Mouse (Mus musculus) forebrain, embryonic 15.5 days (tissue): ENCODE data around the gene Snrpf. TPM values are rescaled to one million over a fixed set of nuclear protein-coding genes. Genes with fewer than 3 reads are reported as not detected.

Experiments
- ATAC-seq: fragments of 200-750 bp; cut with Nextera tagmentation; replicated peaks from 2 replicates; pipeline ENCODE4 v1.8.0; 2017; ENCODE audit warnings: mild to moderate bottlenecking, moderate TSS enrichment, moderate library complexity
- H3K27ac ChIP-seq: fragments of 300-500 bp; sonication (generic); replicated peaks from 2 replicates; pipeline ENCODE4 v1.5.1; 2015; ENCODE audit warnings: mild to moderate bottlenecking, inconsistent platforms
- H3K27me3 ChIP-seq: fragments of 300-500 bp; sonication (generic); 2 replicates; pipeline ENCODE4 v1.6.1; 2015; ENCODE audit warnings: inconsistent platforms
- H3K36me3 ChIP-seq: fragments of 300-500 bp; sonication (generic); 2 replicates; pipeline ENCODE4 v1.6.1; 2015; ENCODE audit warnings: mild to moderate bottlenecking, inconsistent platforms
- H3K4me1 ChIP-seq: fragments of 300-500 bp; sonication (generic); 2 replicates; pipeline ENCODE4 v1.6.1; 2015; ENCODE audit warnings: inconsistent platforms
- H3K4me2 ChIP-seq: fragments of 300-500 bp; sonication (generic); replicated peaks from 2 replicates; pipeline ENCODE4 v1.6.1; 2015; ENCODE audit warnings: mild to moderate bottlenecking, inconsistent platforms
- H3K4me3 ChIP-seq: fragments of 300-500 bp; sonication (generic); 2 replicates; pipeline ENCODE4 v1.5.1; 2015; ENCODE audit warnings: mild to moderate bottlenecking, inconsistent platforms
- H3K9ac ChIP-seq: fragments of 300-500 bp; sonication (generic); replicated peaks from 2 replicates; pipeline ENCODE4 v1.6.1; 2015; ENCODE audit warnings: mild to moderate bottlenecking, inconsistent platforms
- H3K9me3 ChIP-seq: fragments of 300-500 bp; sonication (generic); 2 replicates; pipeline ENCODE4 v1.6.1; 2016; ENCODE audit warnings: inconsistent platforms
- WGBS: fragments of 180-500 bp; shearing (Covaris S2); methylation state at CpG from one replicate; pipeline ENCODE4 v1.1.7; 2015; ENCODE audit warnings: mixed read lengths; 5-methylcytosine and 5-hydroxymethylcytosine counted together
- polyA plus RNA-seq: library from polyadenylated mRNA; unstranded; fragments of >200 nt; fragmentation: Nextera tagmentation; extraction: Ambion mirVana; gene quantifications from 2 replicates; pipeline ENCODE4 v1.2.1, GENCODE M21; 2015

Snrpf gene
- polyA plus RNA-seq, 1 experiment from 2014 or later = 97.2 TPM

DNA sequence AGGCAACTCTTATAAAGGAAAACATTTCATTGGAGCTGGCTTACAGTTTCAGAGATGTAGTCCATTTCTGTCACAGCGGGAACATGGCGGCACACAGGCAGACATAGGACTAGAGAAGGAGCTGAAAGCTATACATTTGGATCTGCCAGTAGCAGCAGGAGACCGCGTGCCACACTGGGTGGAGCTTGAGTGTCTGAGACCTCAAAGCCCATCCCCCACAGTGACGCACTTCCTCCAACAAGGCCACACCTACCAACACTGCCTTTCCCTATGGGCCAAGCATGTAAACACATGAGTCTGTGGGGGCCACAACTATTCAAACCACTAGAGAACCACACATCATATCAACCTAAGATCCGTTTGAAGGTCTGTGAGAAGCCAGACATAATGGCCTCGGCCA, 19.7 kb upstream of the Snrpf start:
- WGBS = 91% methylated on average over 7 of the region's 7 CpGs
- Histone ChIP-seq H3K4me3 (no peak overlapping the region), H3K9me3 (no peaks in the 10 kb centered on the region), H3K9ac (no peak overlapping the region), H3K4me2 (no peak overlapping the region), H3K27ac (no peak overlapping the region), H3K4me1 (no peaks in the 10 kb centered on the region), H3K36me3 (no peaks in the 10 kb centered on the region), H3K27me3 (no peaks in the 10 kb centered on the region)
- no peak for ATAC-seq

DNA sequence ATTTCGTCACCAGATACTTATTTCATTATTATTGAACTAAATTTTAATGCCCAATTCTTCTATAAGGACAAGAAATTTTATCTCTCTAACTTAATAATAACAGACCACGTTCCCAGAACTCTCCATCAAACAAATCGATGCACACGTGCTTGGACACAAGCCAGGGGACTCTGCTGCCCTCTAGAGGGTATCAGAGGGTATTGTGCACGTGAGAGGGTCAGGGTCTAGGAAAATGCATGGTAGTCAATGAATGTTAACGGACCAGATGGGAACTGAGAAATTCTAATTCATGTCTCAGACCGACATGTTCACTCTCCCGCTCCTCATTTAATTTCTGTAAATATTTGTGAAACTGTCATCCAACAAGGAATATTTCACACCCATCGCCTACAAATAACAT, 18.5 kb upstream of the Snrpf start:
- Histone ChIP-seq H3K4me1 (no peaks in the 10 kb centered on the region), H3K9ac (no peak overlapping the region), H3K36me3 (no peaks in the 10 kb centered on the region), H3K4me3 (no peak overlapping the region), H3K27me3 (no peaks in the 10 kb centered on the region), H3K9me3 (no peaks in the 10 kb centered on the region), H3K27ac (no peak overlapping the region), H3K4me2 (peak overlapping the region; percentile 10; the same call in 1 of the 2 replicates)
- ATAC-seq = 0 out of 2 replicates have a peak, but pooled peaks have one; percentile 29
- 43% methylated on average over 9 of the region's 9 CpGs for WGBS

DNA sequence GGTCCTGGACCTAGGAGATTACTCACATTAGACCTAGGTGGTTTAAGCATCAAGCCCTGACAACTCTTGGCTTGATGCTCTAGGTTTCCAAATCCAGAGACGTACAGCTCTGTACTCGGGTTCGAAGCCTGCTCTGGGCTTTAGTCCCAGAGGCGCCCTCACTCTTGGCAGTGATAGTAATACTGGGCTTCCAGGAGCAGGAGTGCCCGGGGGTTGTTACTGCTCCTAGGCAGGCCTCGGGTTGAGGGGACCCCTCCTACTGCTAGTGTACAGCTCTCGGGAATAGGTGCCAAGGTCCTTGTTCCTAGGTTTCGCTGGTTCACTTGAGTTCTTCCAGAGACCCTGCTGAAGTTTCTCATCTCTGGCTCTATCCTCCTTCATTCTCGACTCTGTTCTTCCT, 16.8 kb upstream of the Snrpf start:
- ATAC-seq = no peak
- no peak overlapping the region for H3K9ac ChIP-seq
- H3K4me2 ChIP-seq = no peak overlapping the region
- H3K27me3 ChIP-seq = no peaks in the 10 kb centered on the region
- WGBS = 85% methylated on average over 9 of the region's 9 CpGs
- no peak overlapping the region for H3K4me3 ChIP-seq
- H3K27ac ChIP-seq = no peak overlapping the region
- H3K4me1 ChIP-seq = no peaks in the 10 kb centered on the region
- no peaks in the 10 kb centered on the region for H3K9me3 ChIP-seq
- H3K36me3 ChIP-seq = no peaks in the 10 kb centered on the region

DNA sequence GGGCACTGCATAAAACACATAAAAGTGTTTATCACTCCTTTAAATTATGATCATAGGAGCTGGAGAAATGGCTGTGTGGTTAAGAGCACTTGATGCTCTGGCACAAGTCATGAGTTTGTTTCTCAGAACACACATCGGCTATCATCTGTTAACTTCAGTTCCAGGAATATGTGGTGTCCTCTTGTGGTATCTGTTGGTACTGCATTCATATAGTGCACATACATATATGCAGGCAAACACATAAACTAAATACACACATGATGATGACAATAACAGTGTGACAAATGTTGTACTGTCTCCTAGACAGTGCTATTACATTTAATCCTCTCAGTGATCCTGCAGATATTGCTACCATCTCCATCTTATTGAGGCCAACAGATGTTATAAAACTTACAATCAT, 13.8 kb upstream of the Snrpf start:
- 92% methylated on average over 1 of the region's 1 CpGs for WGBS

DNA sequence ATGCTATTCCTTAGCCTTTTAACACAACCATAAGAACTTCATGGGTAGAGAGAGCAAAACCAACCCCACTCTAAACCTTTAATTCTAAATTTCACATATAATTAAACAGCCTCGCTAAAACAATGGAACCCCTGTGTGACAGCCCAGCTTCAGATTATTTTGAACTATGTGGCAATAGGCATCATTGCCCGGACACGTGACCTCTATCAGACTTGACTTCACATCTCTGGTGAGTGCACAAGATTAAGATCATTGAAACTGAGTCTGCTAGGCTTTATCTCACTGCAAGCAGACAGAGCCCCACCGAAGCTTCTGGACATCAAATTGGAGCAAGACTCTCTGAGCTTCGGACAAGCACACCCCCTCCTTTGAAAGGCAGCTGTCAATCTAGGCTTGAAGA, 12.8 kb upstream of the Snrpf start:
- Histone ChIP-seq H3K27ac (no peak overlapping the region), H3K4me2 (no peak overlapping the region), H3K36me3 (no peaks in the 10 kb centered on the region), H3K9ac (no peak overlapping the region), H3K9me3 (no peaks in the 10 kb centered on the region), H3K27me3 (no peaks in the 10 kb centered on the region), H3K4me3 (no peak overlapping the region), H3K4me1 (no peaks in the 10 kb centered on the region)
- no peak for ATAC-seq
- WGBS = 58% methylated on average over 5 of the region's 5 CpGs

More for the DNA sequence above, 13.8 kb upstream of the Snrpf start:
- no peak overlapping the region for H3K4me3 ChIP-seq
- no peaks in the 10 kb centered on the region for H3K9me3 ChIP-seq
- no peak for ATAC-seq
- H3K4me1 ChIP-seq = no peaks in the 10 kb centered on the region
- H3K4me2 ChIP-seq = no peak overlapping the region
- no peak overlapping the region for H3K9ac ChIP-seq
- H3K36me3 ChIP-seq = no peaks in the 10 kb centered on the region
- H3K27me3 ChIP-seq = no peaks in the 10 kb centered on the region
- H3K27ac ChIP-seq = no peak overlapping the region

DNA sequence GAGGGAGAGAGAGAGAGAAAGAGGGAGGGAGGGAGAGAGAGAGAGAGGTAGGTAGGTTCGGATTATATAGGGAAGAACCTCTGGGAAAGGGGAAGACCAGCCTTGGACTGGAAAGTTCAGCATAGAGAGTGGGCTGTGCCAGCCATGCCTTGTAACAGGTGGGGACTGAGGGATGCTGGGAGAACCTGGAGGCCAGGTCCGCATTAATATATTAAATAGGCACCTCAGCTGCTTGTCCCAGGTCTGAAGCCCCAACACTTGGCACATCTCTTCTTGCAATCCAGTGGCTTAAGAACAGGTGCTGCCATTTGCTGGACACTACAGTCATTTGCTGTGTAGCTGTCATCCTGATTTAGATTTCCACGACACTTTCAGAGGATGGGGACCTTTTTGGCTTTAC, 7.1 kb upstream of the Snrpf start:
- 0 out of 2 replicates have a peak, but pooled peaks cover 4% of the 10 kb centered on the region for H3K4me1 ChIP-seq
- ATAC-seq = no peak
- 80% methylated on average over 3 of the region's 3 CpGs for WGBS
- no peak overlapping the region for H3K4me2 ChIP-seq
- no peak overlapping the region for H3K9ac ChIP-seq
- no peaks in the 10 kb centered on the region for H3K36me3 ChIP-seq
- no peaks in the 10 kb centered on the region for H3K9me3 ChIP-seq
- H3K27me3 ChIP-seq = no peaks in the 10 kb centered on the region
- H3K4me3 ChIP-seq = no peak overlapping the region
- no peak overlapping the region for H3K27ac ChIP-seq

DNA sequence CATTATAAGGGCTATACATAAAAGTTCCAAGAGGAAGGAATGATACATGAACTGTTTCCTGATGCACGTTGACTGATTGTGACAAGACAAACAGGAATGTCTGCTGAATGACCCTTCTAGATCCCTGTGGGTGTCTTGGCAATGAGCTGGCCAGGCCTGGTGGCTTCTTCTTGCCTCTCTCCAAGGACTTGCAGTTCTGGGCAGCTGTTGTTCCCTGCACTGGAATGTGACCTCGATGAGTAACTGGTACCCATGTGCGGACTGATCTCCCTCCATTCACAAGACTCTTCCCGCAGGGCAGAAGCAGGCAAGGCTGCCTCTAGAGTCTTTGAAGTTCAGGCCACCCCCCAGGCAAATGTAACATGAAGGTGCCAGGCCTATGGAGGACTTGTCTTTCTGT, 6.3 kb upstream of the Snrpf start:
- H3K9me3 ChIP-seq = no peaks in the 10 kb centered on the region
- no peak overlapping the region for H3K9ac ChIP-seq
- H3K27ac ChIP-seq = no peak overlapping the region
- 0 out of 2 replicates have a peak, but pooled peaks cover 4% of the 10 kb centered on the region for H3K4me1 ChIP-seq
- H3K27me3 ChIP-seq = no peaks in the 10 kb centered on the region
- H3K4me3 ChIP-seq = no peak overlapping the region
- H3K36me3 ChIP-seq = no peaks in the 10 kb centered on the region
- no peak overlapping the region for H3K4me2 ChIP-seq
- 74% methylated on average over 4 of the region's 4 CpGs for WGBS
- ATAC-seq = no peak

DNA sequence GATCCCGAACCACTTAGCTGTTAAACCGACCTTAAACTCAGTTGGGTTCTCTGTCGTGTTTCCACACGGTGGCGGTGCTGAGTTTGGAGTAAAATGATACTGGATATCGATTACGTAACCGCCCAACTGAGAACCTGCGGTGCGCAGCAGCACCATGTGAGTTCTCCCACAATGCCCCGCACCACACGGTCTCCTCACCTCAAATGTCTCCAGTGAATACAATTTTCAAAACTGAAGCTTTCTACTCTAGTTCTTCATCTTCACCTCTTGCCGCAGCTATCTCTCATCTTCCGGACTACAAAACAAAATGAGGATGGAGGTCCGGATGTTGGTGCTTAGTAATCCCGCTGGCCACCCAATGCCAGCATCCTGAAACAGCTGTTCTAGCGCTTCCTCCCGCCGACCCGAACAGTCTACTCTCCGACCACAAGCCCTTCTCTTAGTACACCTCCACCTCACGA, 4.5 kb upstream of the Snrpf start:
- H3K4me3 ChIP-seq = peak overlapping the region; percentile 50
- peak overlapping the region; percentile 63 for H3K9ac ChIP-seq
- WGBS = 2% methylated on average over 22 of the region's 22 CpGs
- no peak overlapping the region for H3K27ac ChIP-seq
- peaks cover 8% of the 10 kb centered on the region; the same call in 1 of the 2 replicates for H3K4me1 ChIP-seq
- no peaks in the 10 kb centered on the region for H3K27me3 ChIP-seq
- H3K4me2 ChIP-seq = peak overlapping the region; percentile 91
- H3K9me3 ChIP-seq = no peaks in the 10 kb centered on the region
- no peaks in the 10 kb centered on the region for H3K36me3 ChIP-seq
- ATAC-seq = peak; percentile 71

DNA sequence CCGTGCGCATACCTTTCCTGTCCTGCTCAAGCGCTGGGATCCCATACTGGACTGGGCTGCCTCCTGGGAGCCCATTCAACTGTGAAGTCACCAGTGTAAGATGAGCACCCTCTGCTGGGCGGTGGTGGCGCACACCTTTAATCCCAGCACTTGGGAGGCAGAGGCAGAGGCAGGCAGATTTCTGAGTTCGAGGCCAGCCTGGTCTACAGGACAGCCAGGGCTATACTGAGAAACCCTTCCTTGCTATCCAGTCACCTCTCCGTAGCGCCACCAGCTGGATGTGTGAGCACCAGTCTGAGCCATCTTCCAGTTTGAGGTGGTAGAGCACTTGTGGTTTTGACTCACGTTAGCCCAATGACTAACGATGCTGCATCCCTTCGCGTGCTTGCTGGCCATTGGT, 3.0 kb upstream of the Snrpf start:
- H3K27me3 ChIP-seq = no peaks in the 10 kb centered on the region
- no peak for ATAC-seq
- H3K9me3 ChIP-seq = no peaks in the 10 kb centered on the region
- H3K9ac ChIP-seq = no peak overlapping the region
- H3K27ac ChIP-seq = no peak overlapping the region
- 59% methylated on average over 12 of the region's 12 CpGs for WGBS
- no peaks in the 10 kb centered on the region for H3K36me3 ChIP-seq
- peaks cover 21% of the 10 kb centered on the region for H3K4me1 ChIP-seq
- H3K4me2 ChIP-seq = no peak overlapping the region
- no peak overlapping the region for H3K4me3 ChIP-seq

DNA sequence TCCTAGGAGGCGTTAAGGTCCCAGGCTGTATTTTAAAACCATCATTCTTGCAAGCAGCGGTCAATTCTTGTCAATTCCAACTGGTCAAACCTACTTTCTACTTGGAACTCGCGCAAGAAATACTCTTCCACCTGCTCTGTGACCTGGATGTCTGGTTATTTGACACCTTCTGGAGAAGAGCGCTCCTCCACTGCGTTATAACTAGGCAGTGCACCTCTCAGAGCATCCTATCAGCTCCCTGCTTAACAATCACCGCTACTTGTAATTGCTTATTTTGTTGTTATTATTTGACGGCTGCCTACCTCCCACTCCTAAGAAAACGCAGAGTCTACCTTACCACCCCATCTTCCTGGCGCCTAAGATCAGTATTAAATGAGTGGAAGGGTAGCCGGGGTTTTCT, 710 bp downstream of the Snrpf start:
- Histone ChIP-seq H3K4me1 (peaks cover 21% of the 10 kb centered on the region), H3K9ac (peak overlapping the region; percentile 81), H3K27ac (peak overlapping the region; percentile 82), H3K27me3 (no peaks in the 10 kb centered on the region), H3K4me3 (peak overlapping the region; percentile 78), H3K9me3 (no peaks in the 10 kb centered on the region), H3K4me2 (peak overlapping the region; percentile 85), H3K36me3 (peaks cover 19% of the 10 kb centered on the region)
- WGBS = 1% methylated on average over 11 of the region's 11 CpGs
- ATAC-seq = peak; percentile 37

DNA sequence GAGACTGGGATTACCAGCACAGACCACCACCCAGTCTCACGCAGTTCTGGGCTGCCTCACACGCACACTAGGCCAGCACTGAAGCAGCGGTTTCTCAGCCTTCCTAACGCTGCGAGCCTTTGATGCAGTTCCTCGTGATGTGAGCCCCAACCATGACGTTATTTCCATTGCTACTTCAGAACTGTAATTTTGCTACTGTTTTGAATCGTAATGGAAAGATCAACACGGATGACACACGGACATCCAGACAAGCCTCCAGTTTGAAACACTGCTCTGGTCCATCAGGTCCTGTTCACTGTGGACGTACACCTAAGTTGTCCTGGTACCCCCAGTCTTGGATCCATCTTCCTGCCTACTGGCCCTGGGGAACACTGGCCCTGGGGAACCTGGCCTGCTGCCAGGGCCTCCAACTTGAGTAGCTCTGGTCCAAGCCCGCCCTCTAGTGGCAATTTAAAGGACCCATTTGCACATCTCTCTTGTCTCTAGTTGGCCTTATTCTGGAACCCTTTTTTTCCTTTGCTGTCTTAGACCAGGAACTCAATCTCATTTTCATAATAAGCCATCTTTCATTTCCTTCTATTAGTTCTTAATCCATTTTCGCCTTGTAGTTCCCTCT, 12.1 kb downstream of the Snrpf start:
- Histone ChIP-seq H3K4me1 (no peaks in the 10 kb centered on the region), H3K4me3 (no peak overlapping the region), H3K9ac (no peak overlapping the region), H3K36me3 (peaks cover 8% of the 10 kb centered on the region), H3K4me2 (no peak overlapping the region), H3K27me3 (no peaks in the 10 kb centered on the region), H3K27ac (no peak overlapping the region), H3K9me3 (no peaks in the 10 kb centered on the region)
- 0 out of 2 replicates have a peak, but pooled peaks have one; percentile 26 for ATAC-seq
- 70% methylated on average over 13 of the region's 13 CpGs for WGBS

DNA sequence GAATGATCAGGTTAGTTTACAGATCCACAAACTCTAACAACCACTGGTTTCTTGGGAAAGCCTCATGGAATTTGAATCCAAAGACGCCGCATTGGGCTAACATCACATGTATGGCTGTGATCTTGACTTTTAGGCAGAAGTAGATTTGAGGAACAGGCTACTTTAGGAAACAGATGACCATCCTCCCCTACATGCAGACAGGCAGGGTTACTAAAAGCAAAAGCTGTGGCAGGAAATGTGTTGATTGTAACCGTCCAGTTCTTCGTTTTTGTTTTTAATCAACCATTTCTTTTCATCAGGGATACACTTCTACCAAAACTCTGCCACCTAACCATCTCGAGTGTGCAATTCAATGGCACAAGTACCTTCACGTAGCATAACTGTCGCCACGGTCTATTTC, 13.5 kb downstream of the Snrpf start:
- Histone ChIP-seq H3K9ac (no peak overlapping the region), H3K4me1 (no peaks in the 10 kb centered on the region), H3K9me3 (no peaks in the 10 kb centered on the region), H3K36me3 (no peaks in the 10 kb centered on the region), H3K4me2 (no peak overlapping the region), H3K27me3 (no peaks in the 10 kb centered on the region), H3K4me3 (no peak overlapping the region), H3K27ac (no peak overlapping the region)
- ATAC-seq = no peak
- whole genome bisulfite sequencing = 91% methylated on average over 8 of the region's 8 CpGs

DNA sequence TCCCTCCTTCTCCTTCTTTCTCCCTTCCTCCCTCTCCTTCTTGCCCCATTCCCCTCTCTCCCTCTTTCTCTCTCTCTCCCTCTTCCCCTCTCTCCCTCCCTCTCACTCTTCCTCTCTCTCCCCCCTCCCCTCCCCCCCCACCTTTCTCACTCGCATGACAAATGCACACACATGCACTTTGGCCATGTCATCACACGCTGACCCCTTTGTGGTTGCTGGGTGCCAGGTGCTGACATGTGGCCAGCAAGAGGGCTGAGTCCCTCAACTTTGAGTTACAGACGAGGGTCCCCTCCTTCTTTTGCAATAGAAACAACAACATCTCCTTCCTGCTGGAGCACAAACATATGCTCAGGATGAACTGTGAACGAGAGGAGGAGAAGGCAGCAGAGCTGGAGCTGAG, 14.5 kb downstream of the Snrpf start:
- no peak for ATAC-seq
- Histone ChIP-seq H3K27ac (no peak overlapping the region), H3K9me3 (no peaks in the 10 kb centered on the region), H3K36me3 (no peaks in the 10 kb centered on the region), H3K4me3 (no peak overlapping the region), H3K4me2 (no peak overlapping the region), H3K4me1 (no peaks in the 10 kb centered on the region), H3K27me3 (no peaks in the 10 kb centered on the region), H3K9ac (no peak overlapping the region)
- WGBS = 79% methylated on average over 4 of the region's 4 CpGs
